Mouse (Mus musculus) heart, embryonic 13.5 days (tissue): Measurements from ENCODE around the gene BC030500. TPM values are rescaled to one million over a fixed set of nuclear protein-coding genes. Genes with fewer than 3 reads are reported as not detected.

Source experiments
- ATAC-seq: fragments of 200-750 bp; cut with Nextera tagmentation; 2 replicates; pipeline ENCODE4 v1.8.0; 2017; ENCODE audit warnings: moderate TSS enrichment; ENCODE audit not compliant: insufficient number of reproducible peaks, low FRiP score, low TSS enrichment; ENCODE audit errors: extremely low read depth
- H3K27ac ChIP-seq: fragments of 300-500 bp; sonication (generic); replicated peaks from 2 replicates; pipeline ENCODE4 v1.5.1; 2015; ENCODE audit warnings: moderate library complexity, mild to moderate bottlenecking, inconsistent platforms
- H3K27me3 ChIP-seq: fragments of 300-500 bp; sonication (generic); replicated peaks from 2 replicates; pipeline ENCODE4 v1.6.1; 2015; ENCODE audit warnings: mild to moderate bottlenecking, inconsistent platforms
- H3K36me3 ChIP-seq: fragments of 300-500 bp; sonication (generic); 2 replicates; pipeline ENCODE4 v1.6.1; 2015; ENCODE audit warnings: mild to moderate bottlenecking, inconsistent platforms
- H3K4me1 ChIP-seq: fragments of 300-500 bp; sonication (generic); 2 replicates; pipeline ENCODE4 v1.6.1; 2015; ENCODE audit warnings: inconsistent platforms
- H3K4me2 ChIP-seq: fragments of 300-500 bp; sonication (generic); 2 replicates; pipeline ENCODE4 v1.6.1; 2015; ENCODE audit warnings: inconsistent platforms, mild to moderate bottlenecking, moderate library complexity
- H3K4me3 ChIP-seq: fragments of 300-500 bp; sonication (generic); 2 replicates; pipeline ENCODE4 v1.5.1; 2015; ENCODE audit warnings: moderate library complexity, mild to moderate bottlenecking, inconsistent platforms
- H3K9ac ChIP-seq: fragments of 300-500 bp; sonication (generic); 2 replicates; pipeline ENCODE4 v1.6.1; 2015; ENCODE audit warnings: inconsistent platforms, mild to moderate bottlenecking, moderate library complexity
- H3K9me3 ChIP-seq: fragments of 300-500 bp; sonication (generic); 2 replicates; pipeline ENCODE4 v1.6.1; 2016; ENCODE audit warnings: inconsistent platforms
- WGBS: fragments of 180-500 bp; shearing (Covaris S2); methylation state at CpG from one replicate; pipeline ENCODE4 v1.1.7; 2015; ENCODE audit warnings: mixed read lengths; 5-methylcytosine and 5-hydroxymethylcytosine counted together
- polyA plus RNA-seq: library from polyadenylated mRNA; unstranded; fragments of >200 nt; fragmentation: Nextera tagmentation; extraction: Ambion mirVana; gene quantifications from 2 replicates; pipeline ENCODE4 v1.2.1, GENCODE M21; 2015

BC030500 gene
- polyA plus RNA-seq, 1 experiment from 2014 or later = 0.09 TPM

GRCm38 (mm10) chr8:58957195-58957739, 45.7 kb downstream of the BC030500 start:
- no peaks in the 10 kb centered on the region for H3K9me3 ChIP-seq
- H3K36me3 ChIP-seq = no peaks in the 10 kb centered on the region
- ATAC-seq = no peak
- no peak overlapping the region for H3K4me2 ChIP-seq
- no peaks in the 10 kb centered on the region for H3K27me3 ChIP-seq
- H3K4me3 ChIP-seq = no peak overlapping the region
- no peak overlapping the region for H3K27ac ChIP-seq
- H3K4me1 ChIP-seq = no peaks in the 10 kb centered on the region
- WGBS = 84% methylated on average over 5 of the region's 5 CpGs
- H3K9ac ChIP-seq = no peak overlapping the region

Other genes starting within 250 kb of the BC030500 start
- gene Galntl6, start 885 bp downstream of the BC030500 start, polyA plus RNA-seq = 0.05 and 0.35 TPM in 2 replicates